Mouse (Mus musculus) heart, adult 2 months (tissue): Measurements from ENCODE around the gene Olfr1417.

ENCODE experiments used
- CTCF ChIP-seq: fragments of 200-600 bp; IDR thresholded peaks from 2 replicates; pipeline ENCODE4 v1.8.1; 2022; ENCODE audit warnings: antibody characterized with exemption, mild to moderate bottlenecking, moderate library complexity
- EP300 ChIP-seq: fragments of 200-500 bp; IDR thresholded peaks from 2 replicates; pipeline ENCODE4 v1.6.1; 2011; ENCODE audit warnings: low read depth, low read length, control low read depth; ENCODE audit not compliant: insufficient read depth
- POLR2A ChIP-seq: fragments of 200-500 bp; IDR thresholded peaks from 2 replicates; pipeline ENCODE4 v1.6.1; 2011; ENCODE audit warnings: mild to moderate bottlenecking, low read depth, low read length, control low read depth; ENCODE audit not compliant: insufficient read depth

- TF ChIP-seq POLR2A (no peak), EP300 (no peak), CTCF (no peak)
These were observed 7.3 kb upstream of the Olfr1417 start for GRCm38 (mm10) chr19:11846333-11846732.
